Mouse (Mus musculus): Measurements from ENCODE around the gene Trak1.

GRCm38 (mm10) chr9:121424281-121425164, 127.2 kb downstream of the Trak1 start:
- no peak for TF ChIP-seq CTCF (IDR thresholded peaks at IDR 0.05; ENCODE audit: low read depth)
- TF ChIP-seq EP300 (IDR thresholded peaks at IDR 0.05; ENCODE audit: low read depth), result no peak

All from liver, postnatal 0 days (tissue).